Mouse (Mus musculus) CH12.LX (cell line): ENCODE measurements around the gene Epop.

Experiments used
- BHLHE40 ChIP-seq: IDR thresholded peaks from 2 replicates; pipeline ENCODE4 v1.6.1; 2011; ENCODE audit warnings: mild to moderate bottlenecking, low read depth, low read length, improper control_type of control experiment
- CTCF ChIP-seq, 2 experiments: IDR thresholded peaks in 1 of 2; conservative IDR thresholded peaks in 1 of 2; 2 replicates each; pipeline ENCODE4 v1.5.1; 2011 to 2012; ENCODE audit warnings: low read depth in 2 of 2, low read length in 2 of 2, improper control_type of control experiment in 1 of 2, inconsistent platforms in 1 of 2, mild to moderate bottlenecking in 1 of 2, moderate library complexity in 1 of 2
- KAT2A ChIP-seq: IDR thresholded peaks from 2 replicates; pipeline ENCODE4 v1.6.1; 2012; ENCODE audit warnings: low read length, improper control_type of control experiment, inconsistent platforms; ENCODE audit not compliant: insufficient replicate concordance
- POLR2A ChIP-seq: IDR thresholded peaks from 2 replicates; pipeline ENCODE4 v1.6.1; 2011; ENCODE audit warnings: low read depth, mild to moderate bottlenecking, improper control_type of control experiment, low read length
- POLR2AphosphoS2 ChIP-seq: IDR thresholded peaks from 2 replicates; pipeline ENCODE4 v1.6.1; 2011; ENCODE audit warnings: low read depth, low read length, improper control_type of control experiment
- TCF12 ChIP-seq: IDR thresholded peaks from 2 replicates; pipeline ENCODE4 v1.6.1; 2014; ENCODE audit warnings: low read depth, mild to moderate bottlenecking, inconsistent platforms, low read length, improper control_type of control experiment
- UBTF ChIP-seq: IDR thresholded peaks from 2 replicates; pipeline ENCODE4 v1.6.1; 2012; ENCODE audit warnings: low read depth, mild to moderate bottlenecking, inconsistent platforms, low read length, improper control_type of control experiment, moderate library complexity
- ZC3H11A ChIP-seq: IDR thresholded peaks from 2 replicates; pipeline ENCODE4 v1.6.1; 2012; ENCODE audit warnings: low read depth, mild to moderate bottlenecking, inconsistent platforms, low read length, improper control_type of control experiment
- ZKSCAN1 ChIP-seq: IDR thresholded peaks from 2 replicates; pipeline ENCODE4 v1.6.1; 2012; ENCODE audit warnings: low read depth, inconsistent platforms, low read length, improper control_type of control experiment, borderline replicate concordance
- ZMIZ1 ChIP-seq: IDR thresholded peaks from 2 replicates; pipeline ENCODE4 v1.6.1; 2012; ENCODE audit warnings: low read depth, mild to moderate bottlenecking, inconsistent platforms, low read length, improper control_type of control experiment

DNA sequence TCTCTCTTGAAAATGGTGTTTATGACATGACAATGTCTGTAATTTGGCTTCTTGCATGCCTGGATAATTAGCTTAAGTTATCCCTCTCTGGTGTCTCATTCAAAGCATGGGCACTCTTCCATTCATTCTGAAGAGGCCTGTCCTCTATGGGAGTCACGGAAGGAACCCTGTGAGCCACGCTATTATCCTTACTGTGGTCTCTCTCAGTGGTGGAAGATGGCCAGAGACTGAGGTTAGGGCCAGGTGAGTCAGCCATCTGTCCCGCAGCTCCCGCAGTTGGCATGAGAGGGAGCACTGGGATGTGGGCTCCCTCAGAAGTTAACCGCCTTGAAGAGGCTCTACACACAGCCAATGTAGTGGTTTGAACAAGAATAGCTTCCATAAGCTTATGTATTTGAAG is 20.8 kb upstream of the Epop start:
- TF ChIP-seq TCF12 = no peak
- TF ChIP-seq ZKSCAN1 = no peak
- peak in 1 of 2 experiments; percentile 4; a peak in 1 of 4 replicates for TF ChIP-seq CTCF (conservative IDR thresholded peaks at IDR 0.05 in 1 of 2, IDR thresholded peaks at IDR 0.05 in 1 of 2; ENCODE audit: low read depth in 2 of 2, low read length in 2 of 2)
- TF ChIP-seq UBTF = no peak
- TF ChIP-seq POLR2A = no peak
- TF ChIP-seq ZMIZ1 = no peak
- no peak for TF ChIP-seq KAT2A
- TF ChIP-seq BHLHE40 = no peak
- TF ChIP-seq POLR2AphosphoS2 = no peak
- TF ChIP-seq ZC3H11A = no peak
